Mouse (Mus musculus): ENCODE data around the gene Gm10912. TPM values are rescaled to one million over a fixed set of nuclear protein-coding genes. Genes with fewer than 3 reads are reported as not detected.

Gene Gm10912
- polyA plus RNA-seq, 1 experiment: 0.12 TPM

Other genes starting within 250 kb of the Gm10912 start
- gene Lmo2, start 107.8 kb upstream of the Gm10912 start, polyA plus RNA-seq (2012; rRNA removed): 36.3 and 37.0 TPM in 2 replicates
- gene Fbxo3, start 38.1 kb upstream of the Gm10912 start, polyA plus RNA-seq (2012; rRNA removed): 51.2 and 54.3 TPM in 2 replicates
- gene 4931422A03Rik, start 37.5 kb upstream of the Gm10912 start, polyA plus RNA-seq (2012; rRNA removed): 0.41 TPM in 1 of 2 replicates, not detected in the other
- not detected in 2 replicates for gene Gm10799, start 2.7 kb downstream of the Gm10912 start, polyA plus RNA-seq (2012; rRNA removed)
- gene Cd59b, start 4.0 kb downstream of the Gm10912 start, polyA plus RNA-seq (2012; rRNA removed): 17.4 and 18.2 TPM in 2 replicates
- 122 and 131 TPM in 2 replicates for gene Cd59a, start 30.0 kb downstream of the Gm10912 start, polyA plus RNA-seq (2012; rRNA removed)
- gene A930018P22Rik, start 56.9 kb downstream of the Gm10912 start, polyA plus RNA-seq (2012; rRNA removed): 0.09 and 0.12 TPM in 2 replicates